Mouse (Mus musculus) heart, postnatal 0 days (tissue): ENCODE data around the gene Tnrc6c.

Source experiments
- CTCF ChIP-seq: IDR thresholded peaks from 2 replicates; pipeline ENCODE4 v1.5.1; 2016; ENCODE audit warnings: antibody characterized with exemption, control low read depth, low read depth
- EP300 ChIP-seq: IDR thresholded peaks from 2 replicates; pipeline ENCODE4 v1.6.1; 2016; ENCODE audit warnings: antibody characterized with exemption, low read depth

- no peak for TF ChIP-seq EP300
- no peak for TF ChIP-seq CTCF
Measured at GRCm38 (mm10) chr11:117665189-117665588, 11.1 kb downstream of the Tnrc6c start.
